Mouse (Mus musculus): Measurements from ENCODE around the gene Atp2a3. TPM values are rescaled to one million over a fixed set of nuclear protein-coding genes. Genes with fewer than 3 reads are reported as not detected.

The Atp2a3 gene
- polyA plus RNA-seq, 1 experiment = 26.1 TPM

DNA sequence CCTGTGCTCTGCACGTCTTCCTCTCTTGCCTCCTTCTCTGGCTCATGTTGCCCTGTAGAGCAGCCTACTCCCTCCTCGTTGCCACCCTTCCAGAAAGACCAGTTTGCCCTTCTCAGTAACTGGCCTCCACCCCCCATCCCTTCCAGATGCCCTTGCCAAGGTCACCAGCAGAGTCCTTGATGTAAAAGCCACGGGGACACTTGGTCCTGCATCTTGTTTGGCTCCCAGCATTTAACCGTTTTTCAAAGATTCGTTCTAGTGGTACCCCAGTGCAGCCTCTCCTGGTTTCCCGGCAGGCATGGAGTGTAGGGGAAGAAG, 55.1 kb downstream of the Atp2a3 start:
- no peak for TF ChIP-seq MAX (IDR thresholded peaks at IDR 0.05; ENCODE audit: low read depth)
- no peak for TF ChIP-seq CEBPB (IDR thresholded peaks at IDR 0.05; ENCODE audit: insufficient read depth, poor library complexity, severe bottlenecking)
- no peak for TF ChIP-seq SRF (IDR thresholded peaks at IDR 0.05; ENCODE audit: control insufficient read depth, insufficient read length, low read depth)
- Histone ChIP-seq H3ac (ENCODE audit: control insufficient read depth, insufficient read length) (no peak overlapping the region), H3K79me2 (ENCODE audit: control insufficient read depth, insufficient read depth) (no peaks in the 10 kb centered on the region), H3K4me3 (no peak overlapping the region), H3K36me3 (ENCODE audit: control insufficient read depth, insufficient read depth) (no peaks in the 10 kb centered on the region), H3K4me2 (ENCODE audit: low read depth) (no peak overlapping the region), H3K27me3 (ENCODE audit: control insufficient read depth, insufficient read depth, insufficient read length) (no peaks in the 10 kb centered on the region)

DNA sequence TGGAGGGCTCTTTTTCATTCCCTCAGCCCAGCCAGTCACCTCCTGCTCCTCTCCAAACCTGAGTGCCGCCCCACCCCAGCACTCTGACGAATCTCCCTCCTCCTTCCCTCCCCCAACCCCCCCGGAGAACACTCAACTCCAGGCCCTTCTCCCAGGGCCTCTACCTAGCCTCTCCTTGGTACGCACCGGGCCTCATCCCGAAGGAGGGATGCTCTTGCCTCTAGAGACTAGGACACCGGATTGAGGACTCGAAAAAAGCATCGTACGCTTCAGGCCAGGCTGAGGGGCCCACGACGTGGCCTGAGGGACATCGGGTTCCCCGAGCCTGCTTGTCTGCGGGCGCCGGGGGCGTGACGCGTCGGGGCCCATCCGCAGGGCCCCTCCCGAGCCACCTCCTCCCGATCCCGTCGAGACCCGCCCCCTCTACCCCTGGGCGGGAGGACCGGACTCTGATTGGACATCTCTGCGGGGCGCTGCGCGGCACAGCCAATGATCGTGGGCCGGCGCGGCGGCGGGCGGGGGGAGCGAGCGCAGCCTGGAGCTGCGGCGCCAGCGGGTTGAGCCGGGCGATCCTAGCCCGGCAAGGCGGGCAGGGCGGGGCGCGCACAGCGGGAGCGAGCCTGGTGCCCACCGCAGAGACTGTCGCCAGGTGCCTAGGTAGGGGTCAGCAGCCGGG, 57.6 kb downstream of the Atp2a3 start, which contains the start of gene Camkk1:
Camkk1 (plus strand) TSS at position 538 of the 676 bp plus-strand sequence.
- H3ac ChIP-seq (ENCODE audit: control insufficient read depth, insufficient read length) = peak within 1 kb of the TSS; percentile 6
- H3K79me2 ChIP-seq (ENCODE audit: control insufficient read depth, insufficient read depth) = no peaks in the 10 kb centered on the region
- peak within 1 kb of the TSS; percentile 92 for H3K4me2 ChIP-seq (ENCODE audit: low read depth)
- H3K4me3 ChIP-seq = peak within 1 kb of the TSS; percentile 38
- H3K36me3 ChIP-seq (ENCODE audit: control insufficient read depth, insufficient read depth) = no peaks in the 10 kb centered on the region
- TF ChIP-seq POLR2A (IDR thresholded peaks at IDR 0.05; ENCODE audit: insufficient read length, low read depth) (peak; percentile 77), TCF3 (IDR thresholded peaks at IDR 0.05; ENCODE audit: insufficient read length, low read depth) (no peak), USF1 (IDR thresholded peaks at IDR 0.05; ENCODE audit: low read depth) (no peak), REST (IDR thresholded peaks at IDR 0.05; ENCODE audit: insufficient read depth, insufficient read length) (no peak), CEBPB (IDR thresholded peaks at IDR 0.05; ENCODE audit: insufficient read depth, poor library complexity, severe bottlenecking) (no peak), TCF12 (IDR thresholded peaks at IDR 0.05; ENCODE audit: insufficient read depth, poor library complexity, severe bottlenecking) (no peak), MAX (IDR thresholded peaks at IDR 0.05; ENCODE audit: low read depth) (no peak), SRF (IDR thresholded peaks at IDR 0.05; ENCODE audit: control insufficient read depth, insufficient read length, low read depth) (no peak), MYOG (IDR thresholded peaks at IDR 0.05; ENCODE audit: control insufficient read depth in 1 of 3, insufficient read depth in 1 of 3, insufficient read length in 2 of 3, low read depth in 2 of 3) (no peak), MYOD1 (IDR thresholded peaks at IDR 0.05; ENCODE audit: control insufficient read depth in 1 of 3, insufficient read length in 2 of 3, low read depth in 2 of 3) (peak in 1 of 3 experiments; percentile 29), E2F4 (IDR thresholded peaks at IDR 0.05; ENCODE audit: insufficient read depth) (no peak), POLR2AphosphoS2 (IDR thresholded peaks at IDR 0.05; ENCODE audit: insufficient read length, low read depth) (peak; percentile 67)
- H3K27me3 ChIP-seq (ENCODE audit: control insufficient read depth, insufficient read depth, insufficient read length) = no peaks in the 10 kb centered on the region

DNA sequence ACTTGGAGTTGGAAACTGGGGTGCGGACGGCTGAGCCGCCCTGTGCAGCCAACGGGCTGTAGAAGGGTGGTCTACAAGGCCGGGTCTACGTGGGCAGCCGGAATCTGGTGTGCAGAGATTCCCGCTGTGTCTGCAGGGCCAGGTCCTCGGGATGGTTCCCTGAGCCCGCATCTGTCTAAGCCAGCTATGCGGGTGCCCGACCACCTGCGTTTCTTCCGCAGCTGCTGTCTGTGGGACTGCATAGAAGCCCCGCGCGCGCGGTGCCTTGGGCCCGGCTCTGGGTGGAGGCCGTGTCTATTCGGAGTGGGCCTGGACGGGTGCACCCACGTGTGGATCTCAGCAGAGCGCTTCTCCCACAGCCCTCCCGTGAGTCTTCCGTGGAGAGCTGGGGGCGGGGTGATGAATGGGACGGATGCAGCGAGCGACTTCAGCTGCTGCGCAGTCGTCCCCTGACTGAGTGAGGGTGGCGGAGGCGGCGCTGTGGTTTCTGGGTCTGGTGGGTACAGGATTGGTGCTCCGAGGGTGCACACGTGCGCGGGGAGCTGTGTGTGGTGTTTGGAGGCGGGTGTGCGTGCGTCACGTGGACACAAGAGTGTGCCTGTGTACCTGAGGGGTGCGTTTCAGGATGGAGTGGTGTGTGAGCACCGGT, 58.3 kb downstream of the Atp2a3 start:
- Histone ChIP-seq H3ac (ENCODE audit: control insufficient read depth, insufficient read length) (peak overlapping the region; percentile 6), H3K4me2 (ENCODE audit: low read depth) (peak overlapping the region; percentile 92), H3K4me3 (peak overlapping the region; percentile 38), H3K36me3 (ENCODE audit: control insufficient read depth, insufficient read depth) (no peaks in the 10 kb centered on the region), H3K27me3 (ENCODE audit: control insufficient read depth, insufficient read depth, insufficient read length) (no peaks in the 10 kb centered on the region), H3K79me2 (ENCODE audit: control insufficient read depth, insufficient read depth) (no peaks in the 10 kb centered on the region)
- peak in 1 of 3 experiments; percentile 33 for TF ChIP-seq MYOD1 (IDR thresholded peaks at IDR 0.05; ENCODE audit: control insufficient read depth in 1 of 3, insufficient read length in 2 of 3, low read depth in 2 of 3)
- TF ChIP-seq REST (IDR thresholded peaks at IDR 0.05; ENCODE audit: insufficient read depth, insufficient read length) = no peak
- TF ChIP-seq E2F4 (IDR thresholded peaks at IDR 0.05; ENCODE audit: insufficient read depth) = no peak
- peak in 1 of 3 experiments; percentile 16 for TF ChIP-seq MYOG (IDR thresholded peaks at IDR 0.05; ENCODE audit: control insufficient read depth in 1 of 3, insufficient read depth in 1 of 3, insufficient read length in 2 of 3, low read depth in 2 of 3)
- no peak for TF ChIP-seq SRF (IDR thresholded peaks at IDR 0.05; ENCODE audit: control insufficient read depth, insufficient read length, low read depth)

DNA sequence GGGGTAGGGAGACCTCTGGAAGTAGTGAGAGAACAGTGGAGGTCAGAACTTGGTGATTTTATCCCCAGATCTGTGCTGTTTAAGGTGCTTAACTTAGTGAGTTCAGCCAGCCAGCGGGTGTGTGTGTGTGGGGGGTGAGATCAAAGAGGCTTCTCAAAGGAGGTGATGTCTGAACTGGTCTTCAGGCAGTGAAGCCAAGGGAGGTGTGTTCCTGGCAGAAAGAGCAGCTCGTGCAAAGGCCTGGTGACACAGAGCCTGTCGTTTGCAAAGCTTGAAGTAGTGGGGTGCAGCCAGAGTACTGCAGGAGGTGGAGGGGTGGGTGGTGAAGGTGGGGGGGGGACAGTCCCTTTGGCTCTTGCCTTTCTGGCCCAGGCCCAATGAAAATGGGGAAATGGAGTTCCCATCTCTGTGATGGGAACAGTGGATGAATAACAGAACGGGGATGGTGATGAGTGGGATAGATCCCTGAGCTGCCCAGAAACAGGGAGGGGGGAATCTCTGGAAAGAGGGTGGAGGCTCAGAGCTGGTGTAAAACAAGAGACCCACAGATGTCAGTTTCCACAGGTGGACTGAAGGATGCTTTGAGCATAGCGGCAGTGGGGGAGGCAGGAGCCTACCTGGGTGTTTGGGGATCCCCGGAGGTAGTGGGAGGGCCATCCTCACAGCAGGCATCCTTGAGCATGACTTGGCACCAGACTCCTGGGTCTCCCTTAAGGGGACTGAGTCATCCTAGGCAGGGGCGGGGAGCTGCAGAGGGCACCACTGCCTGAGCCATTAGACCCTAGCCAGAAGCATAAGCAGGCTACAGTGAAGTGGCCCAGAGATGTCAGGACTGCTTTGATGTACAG, 60.2 kb downstream of the Atp2a3 start:
- Histone ChIP-seq H3K27me3 (ENCODE audit: control insufficient read depth, insufficient read depth, insufficient read length) (no peaks in the 10 kb centered on the region), H3K36me3 (ENCODE audit: control insufficient read depth, insufficient read depth) (no peaks in the 10 kb centered on the region), H3K79me2 (ENCODE audit: control insufficient read depth, insufficient read depth) (no peaks in the 10 kb centered on the region), H3K4me2 (ENCODE audit: low read depth) (peak overlapping the region; percentile 42), H3K4me3 (no peak overlapping the region), H3ac (ENCODE audit: control insufficient read depth, insufficient read length) (no peak overlapping the region)
- TF ChIP-seq USF1 (IDR thresholded peaks at IDR 0.05; ENCODE audit: low read depth) = no peak
- TF ChIP-seq SRF (IDR thresholded peaks at IDR 0.05; ENCODE audit: control insufficient read depth, insufficient read length, low read depth) = no peak
- no peak for TF ChIP-seq MYOG (IDR thresholded peaks at IDR 0.05; ENCODE audit: control insufficient read depth in 1 of 3, insufficient read depth in 1 of 3, insufficient read length in 2 of 3, low read depth in 2 of 3)
- TF ChIP-seq E2F4 (IDR thresholded peaks at IDR 0.05; ENCODE audit: insufficient read depth) = no peak
- TF ChIP-seq MYOD1 (IDR thresholded peaks at IDR 0.05; ENCODE audit: control insufficient read depth in 1 of 3, insufficient read length in 2 of 3, low read depth in 2 of 3) = no peak
- no peak for TF ChIP-seq MAX (IDR thresholded peaks at IDR 0.05; ENCODE audit: low read depth)
- no peak for TF ChIP-seq POLR2A (IDR thresholded peaks at IDR 0.05; ENCODE audit: insufficient read length, low read depth)
- no peak for TF ChIP-seq TCF12 (IDR thresholded peaks at IDR 0.05; ENCODE audit: insufficient read depth, poor library complexity, severe bottlenecking)
- TF ChIP-seq POLR2AphosphoS2 (IDR thresholded peaks at IDR 0.05; ENCODE audit: insufficient read length, low read depth) = no peak
- no peak for TF ChIP-seq CEBPB (IDR thresholded peaks at IDR 0.05; ENCODE audit: insufficient read depth, poor library complexity, severe bottlenecking)
- TF ChIP-seq REST (IDR thresholded peaks at IDR 0.05; ENCODE audit: insufficient read depth, insufficient read length) = no peak
- TF ChIP-seq TCF3 (IDR thresholded peaks at IDR 0.05; ENCODE audit: insufficient read length, low read depth) = no peak

Measured in myocyte (in vitro differentiated cells).